Mouse (Mus musculus) common myeloid progenitor, adult 5-6 weeks (primary cell): ENCODE results near the gene Katnbl1. TPM values are rescaled to one million over a fixed set of nuclear protein-coding genes. Genes with fewer than 3 reads are reported as not detected.

Experiments
- ATAC-seq: replicated peaks from 2 replicates; pipeline ENCODE4 v1.8.0; 2016; ENCODE audit warnings: low read depth, mild to moderate bottlenecking, moderate TSS enrichment, inconsistent platforms; ENCODE audit not compliant: poor library complexity, severe bottlenecking
- total RNA-seq: library from RNA; stranded (forward); fragments of 200-1000, 187-1606 nt; gene quantifications from 2 replicates; pipeline ENCODE4 v1.2.3, GENCODE M21; 2017

Gene Katnbl1
- total RNA-seq = 22.4 and 22.9 TPM in 2 replicates

GRCm38 (mm10) chr2:112378973-112379898 is at the start of gene Katnbl1:
Katnbl1 (plus strand) TSS chr2:112379211.
- peak; percentile 91 for ATAC-seq

- no peak for ATAC-seq
Observed at GRCm38 (mm10) chr2:112332051-112332898, 46.7 kb upstream of the Katnbl1 start.

GRCm38 (mm10) chr2:112337211-112337610 is 41.8 kb upstream of the Katnbl1 start:
- no peak for ATAC-seq

- peak; percentile 74 for ATAC-seq
Observed at GRCm38 (mm10) chr2:112339736-112340135, 39.3 kb upstream of the Katnbl1 start.

DNA sequence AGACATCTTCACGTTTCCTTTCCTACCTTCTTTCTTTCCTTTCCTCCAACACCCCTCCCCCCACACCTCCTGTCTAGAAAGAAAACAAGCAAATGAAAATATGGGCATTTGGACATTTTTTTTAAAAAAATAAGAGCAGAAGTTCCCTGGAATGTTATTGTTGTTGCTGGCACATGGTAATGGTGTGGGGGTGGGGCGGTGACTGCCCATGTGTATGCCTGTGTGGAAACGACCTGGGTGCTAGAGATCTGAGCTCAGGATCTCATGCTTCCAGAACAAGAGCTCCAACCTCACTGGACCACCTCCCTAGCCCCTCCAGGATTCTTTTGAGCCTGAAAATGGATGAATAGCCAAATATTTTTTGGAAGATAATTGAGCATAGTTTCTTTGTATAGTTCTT is 37.9 kb upstream of the Katnbl1 start:
- no peak for ATAC-seq

DNA sequence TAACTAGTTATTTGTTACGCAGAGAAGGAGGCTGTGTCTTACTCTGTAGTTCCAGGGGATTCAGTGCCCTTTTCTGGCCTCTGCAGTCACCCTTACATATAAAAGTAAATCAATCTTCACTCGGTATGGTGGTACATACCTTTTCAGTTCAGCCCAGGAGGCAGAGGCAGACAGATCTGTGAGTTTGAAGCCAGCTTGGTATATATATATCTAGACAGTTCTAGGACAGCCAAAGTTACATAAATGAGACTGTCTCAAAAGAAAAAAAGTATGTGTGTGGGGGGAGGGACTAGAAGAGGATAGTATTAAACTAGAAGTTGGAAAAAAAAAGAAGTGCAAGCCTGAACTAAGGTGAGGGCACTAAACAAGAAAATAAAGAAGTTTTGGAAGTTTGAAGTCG is 30.8 kb upstream of the Katnbl1 start:
- no peak for ATAC-seq

GRCm38 (mm10) chr2:112353685-112354455 is 25.1 kb upstream of the Katnbl1 start:
- ATAC-seq = no peak

GRCm38 (mm10) chr2:112359611-112360010 is 19.4 kb upstream of the Katnbl1 start:
- ATAC-seq = no peak

- ATAC-seq = no peak
Observed at GRCm38 (mm10) chr2:112360012-112360780, 18.8 kb upstream of the Katnbl1 start.

DNA sequence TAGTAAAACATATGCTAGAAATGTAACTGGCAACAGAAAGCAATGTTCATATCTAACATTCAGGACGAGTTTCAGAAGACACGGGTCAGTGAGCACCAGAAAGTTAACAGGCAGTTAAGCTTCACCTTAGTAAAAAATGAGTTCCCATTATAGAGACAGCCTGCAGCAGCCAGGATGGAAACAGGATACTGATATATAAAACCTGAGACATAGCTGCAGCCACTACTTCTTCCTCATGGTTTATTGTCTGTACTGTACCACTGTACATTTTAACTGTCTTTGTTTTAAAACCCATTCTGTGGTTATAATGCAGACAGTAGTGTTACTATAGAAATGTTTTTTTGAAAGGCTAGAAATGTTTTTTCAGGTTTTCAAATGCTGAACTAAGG is 18.2 kb upstream of the Katnbl1 start:
- no peak for ATAC-seq

GRCm38 (mm10) chr2:112367222-112367621 is 11.8 kb upstream of the Katnbl1 start:
- ATAC-seq = peak; percentile 24

- peak; percentile 94 for ATAC-seq
Observed at GRCm38 (mm10) chr2:112367726-112368673, 11.0 kb upstream of the Katnbl1 start, which contains the start of gene Emc4. Emc4 (minus strand) TSS chr2:112368027.

GRCm38 (mm10) chr2:112369941-112370340 is 9.1 kb upstream of the Katnbl1 start:
- no peak for ATAC-seq

- no peak for ATAC-seq
Observed at GRCm38 (mm10) chr2:112373141-112373540, 5.9 kb upstream of the Katnbl1 start.

DNA sequence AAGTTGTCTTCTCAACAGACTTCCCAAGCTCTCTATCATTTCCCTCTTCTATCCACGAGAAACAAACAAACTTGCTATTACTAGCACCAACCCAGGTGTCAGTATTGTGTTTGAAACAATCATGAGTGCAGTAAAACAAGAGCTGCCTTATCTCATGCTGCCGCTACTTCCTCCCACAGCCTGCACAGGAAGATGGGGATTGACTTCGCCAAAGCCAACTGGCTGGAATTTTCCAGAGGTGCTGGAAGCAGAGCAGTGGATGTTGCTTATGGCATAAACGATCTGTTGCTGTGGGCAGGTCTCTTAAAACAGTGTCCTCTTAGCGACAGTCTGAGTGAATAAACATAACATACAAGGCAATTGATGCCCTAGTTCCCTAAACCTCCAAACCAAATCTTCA is 4.4 kb upstream of the Katnbl1 start:
- peak; percentile 47 for ATAC-seq

- ATAC-seq = no peak
Observed at GRCm38 (mm10) chr2:112380131-112380530, 1.1 kb downstream of the Katnbl1 start.

GRCm38 (mm10) chr2:112381219-112381618 is 2.2 kb downstream of the Katnbl1 start:
- ATAC-seq = no peak

- ATAC-seq = no peak
Observed at GRCm38 (mm10) chr2:112390843-112391242, 11.8 kb downstream of the Katnbl1 start.
